Mouse (Mus musculus): ENCODE data around the gene Diras1. TPM values are rescaled to one million over a fixed set of nuclear protein-coding genes. Genes with fewer than 3 reads are reported as not detected.

Diras1 gene
- total and polyA plus RNA-seq, 2 experiments from 2014 or later, result 70.2 to 76.0 TPM

DNA sequence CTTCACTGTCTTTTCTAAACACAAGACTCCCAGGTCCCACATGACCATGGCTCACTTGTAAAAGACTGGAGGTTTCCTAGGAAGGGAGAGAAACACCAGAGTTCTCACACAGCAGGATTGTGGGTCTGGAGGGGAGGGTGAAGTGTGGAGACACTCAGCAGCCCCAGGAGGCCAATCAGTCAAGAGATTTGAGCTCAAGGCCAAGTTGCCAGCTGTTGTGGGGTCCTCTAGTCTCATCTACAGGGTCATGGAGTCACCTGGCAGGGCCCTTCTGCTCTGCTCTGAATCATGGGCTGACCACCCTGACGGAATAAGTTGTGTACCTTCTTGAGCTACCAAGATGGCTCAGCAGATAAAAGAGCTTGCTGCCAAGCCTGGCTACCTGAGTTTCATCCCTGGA lies 51.7 kb downstream of the Diras1 start:
- Histone ChIP-seq H3K27me3 (ENCODE audit: insufficient read depth, low read length) (no peaks in the 10 kb centered on the region), H3K9me3 (ENCODE audit: low read length) (no peaks in the 10 kb centered on the region), H3K4me1 (ENCODE audit: insufficient read depth) (peaks cover 4% of the 10 kb centered on the region; the same call in 1 of the 2 replicates), H3K4me3 (ENCODE audit: low read depth, low read length) (no peak overlapping the region), H3K9ac (no peak overlapping the region), H3K27ac (ENCODE audit: low read depth, low read length) (no peak overlapping the region), H3K36me3 (ENCODE audit: insufficient read depth) (no peaks in the 10 kb centered on the region), H3K4me2 (ENCODE audit: low read depth) (no peak overlapping the region)
- ATAC-seq (no peak), DNase-seq (no peak)
- 81% methylated on average over 1 of the region's 1 CpGs for WGBS
- no peak for TF ChIP-seq CTCF (IDR thresholded peaks at IDR 0.05; ENCODE audit: low read depth)

- Histone ChIP-seq H3K27me3 (ENCODE audit: insufficient read depth, low read length) (no peaks in the 10 kb centered on the region), H3K36me3 (ENCODE audit: insufficient read depth) (no peaks in the 10 kb centered on the region), H3K4me1 (ENCODE audit: insufficient read depth) (peaks cover 4% of the 10 kb centered on the region; the same call in 1 of the 2 replicates), H3K27ac (ENCODE audit: low read depth, low read length) (no peak overlapping the region), H3K4me2 (ENCODE audit: low read depth) (no peak overlapping the region), H3K4me3 (ENCODE audit: low read depth, low read length) (no peak overlapping the region), H3K9ac (no peak overlapping the region), H3K9me3 (ENCODE audit: low read length) (no peaks in the 10 kb centered on the region)
- 44% methylated on average over 11 of the region's 11 CpGs for WGBS
- TF ChIP-seq CTCF (IDR thresholded peaks at IDR 0.05; ENCODE audit: low read depth), result no peak
- ATAC-seq, result no peak
- DNase-seq, result no peak
Measured at GRCm38 (mm10) chr10:80972071-80972987, 53.1 kb downstream of the Diras1 start.

GRCm38 (mm10) chr10:80971533-80971932 lies 53.9 kb downstream of the Diras1 start:
- 83% methylated on average over 15 of the region's 15 CpGs for WGBS
- Histone ChIP-seq H3K4me1 (ENCODE audit: insufficient read depth) (peaks cover 4% of the 10 kb centered on the region; the same call in 1 of the 2 replicates), H3K4me2 (ENCODE audit: low read depth) (no peak overlapping the region), H3K9ac (no peak overlapping the region), H3K9me3 (ENCODE audit: low read length) (no peaks in the 10 kb centered on the region), H3K27ac (ENCODE audit: low read depth, low read length) (no peak overlapping the region), H3K27me3 (ENCODE audit: insufficient read depth, low read length) (no peaks in the 10 kb centered on the region), H3K36me3 (ENCODE audit: insufficient read depth) (no peaks in the 10 kb centered on the region), H3K4me3 (ENCODE audit: low read depth, low read length) (no peak overlapping the region)
- ATAC-seq (no peak), DNase-seq (no peak)
- no peak for TF ChIP-seq CTCF (IDR thresholded peaks at IDR 0.05; ENCODE audit: low read depth)

DNA sequence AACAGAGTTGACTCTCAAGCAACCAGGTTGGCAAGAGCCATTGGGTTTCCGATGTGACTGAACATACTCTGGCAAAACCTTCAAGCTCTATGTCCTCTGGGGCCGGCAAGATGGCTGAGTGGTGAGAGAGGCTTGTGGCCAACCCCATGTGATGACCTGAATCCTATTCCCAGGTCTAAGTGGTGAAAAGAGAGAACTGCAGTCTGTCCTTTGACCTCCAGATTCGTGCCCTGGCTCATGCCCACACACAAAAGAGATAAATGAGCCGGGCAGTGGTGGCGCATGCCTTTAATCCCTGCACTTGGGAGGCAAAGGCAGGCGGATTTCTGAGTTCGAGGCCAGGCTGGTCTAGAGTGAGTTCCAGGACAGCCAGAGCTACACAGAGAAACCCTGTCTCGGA lies 55.3 kb downstream of the Diras1 start:
- Histone ChIP-seq H3K27me3 (ENCODE audit: insufficient read depth, low read length) (no peaks in the 10 kb centered on the region), H3K27ac (ENCODE audit: low read depth, low read length) (no peak overlapping the region), H3K9me3 (ENCODE audit: low read length) (no peaks in the 10 kb centered on the region), H3K9ac (no peak overlapping the region), H3K4me1 (ENCODE audit: insufficient read depth) (peaks cover 4% of the 10 kb centered on the region; the same call in 1 of the 2 replicates), H3K36me3 (ENCODE audit: insufficient read depth) (no peaks in the 10 kb centered on the region), H3K4me3 (ENCODE audit: low read depth, low read length) (no peak overlapping the region), H3K4me2 (ENCODE audit: low read depth) (no peak overlapping the region)
- no peak for TF ChIP-seq CTCF (IDR thresholded peaks at IDR 0.05; ENCODE audit: low read depth)
- no peak for DNase-seq
- ATAC-seq, result no peak
- WGBS, result 86% methylated on average over 8 of the region's 8 CpGs

Other genes with a start within 250 kb of the Diras1 start
- gene Sf3a2, start 227.5 kb downstream of the Diras1 start, total RNA-seq (2014; rRNA removed), result 20.4 and 20.6 TPM in 2 replicates
- gene Sf3a2, start 227.5 kb downstream of the Diras1 start, polyA plus RNA-seq (2015; fragmentation: Nextera tagmentation; extraction: Ambion mirVana), result 66.4 and 73.7 TPM in 2 replicates
- gene Plekhj1, start 227.0 kb downstream of the Diras1 start, total RNA-seq (2014; rRNA removed), result 81.1 and 89.0 TPM in 2 replicates
- 96.8 and 107 TPM in 2 replicates for gene Plekhj1, start 227.0 kb downstream of the Diras1 start, polyA plus RNA-seq (2015; fragmentation: Nextera tagmentation; extraction: Ambion mirVana)
- 0.62 and 0.69 TPM in 2 replicates for gene Amh, start 220.4 kb downstream of the Diras1 start, total RNA-seq (2014; rRNA removed)
- gene Amh, start 220.4 kb downstream of the Diras1 start, polyA plus RNA-seq (2015; fragmentation: Nextera tagmentation; extraction: Ambion mirVana), result not detected in 2 replicates
- 0.38 TPM in 1 of 2 replicates, not detected in the other for gene Jsrp1, start 212.2 kb downstream of the Diras1 start, total RNA-seq (2014; rRNA removed)
- 0.70 and 0.76 TPM in 2 replicates for gene Jsrp1, start 212.2 kb downstream of the Diras1 start, polyA plus RNA-seq (2015; fragmentation: Nextera tagmentation; extraction: Ambion mirVana)
- gene Oaz1, start 199.0 kb downstream of the Diras1 start, total RNA-seq (2014; rRNA removed), result 1,019 and 1,040 TPM in 2 replicates
- 1,146 and 1,244 TPM in 2 replicates for gene Oaz1, start 199.0 kb downstream of the Diras1 start, polyA plus RNA-seq (2015; fragmentation: Nextera tagmentation; extraction: Ambion mirVana)
- gene Lingo3, start 181.6 kb downstream of the Diras1 start, total RNA-seq (2014; rRNA removed), result 23.3 and 23.7 TPM in 2 replicates
- gene Lingo3, start 181.6 kb downstream of the Diras1 start, polyA plus RNA-seq (2015; fragmentation: Nextera tagmentation; extraction: Ambion mirVana), result 18.5 and 20.3 TPM in 2 replicates
- 158 and 292 TPM in 2 replicates for gene Lsm7, start 170.5 kb downstream of the Diras1 start, total RNA-seq (2014; rRNA removed)
- 306 and 392 TPM in 2 replicates for gene Lsm7, start 170.5 kb downstream of the Diras1 start, polyA plus RNA-seq (2015; fragmentation: Nextera tagmentation; extraction: Ambion mirVana)
- gene Sppl2b, start 170.4 kb downstream of the Diras1 start, total RNA-seq (2014; rRNA removed), result 79.2 and 90.3 TPM in 2 replicates
- gene Sppl2b, start 170.4 kb downstream of the Diras1 start, polyA plus RNA-seq (2015; fragmentation: Nextera tagmentation; extraction: Ambion mirVana), result 64.6 and 74.4 TPM in 2 replicates
- gene Tmprss9, start 153.8 kb downstream of the Diras1 start, total RNA-seq (2014; rRNA removed), result 0.08 and 0.33 TPM in 2 replicates
- gene Tmprss9, start 153.8 kb downstream of the Diras1 start, polyA plus RNA-seq (2015; fragmentation: Nextera tagmentation; extraction: Ambion mirVana), result 0.18 and 0.22 TPM in 2 replicates
- gene Timm13, start 124.7 kb downstream of the Diras1 start, total RNA-seq (2014; rRNA removed), result 214 and 233 TPM in 2 replicates
- gene Timm13, start 124.7 kb downstream of the Diras1 start, polyA plus RNA-seq (2015; fragmentation: Nextera tagmentation; extraction: Ambion mirVana), result 381 and 448 TPM in 2 replicates
- gene Lmnb2, start 107.4 kb downstream of the Diras1 start, total RNA-seq (2014; rRNA removed), result 46.1 and 46.5 TPM in 2 replicates
- gene Lmnb2, start 107.4 kb downstream of the Diras1 start, polyA plus RNA-seq (2015; fragmentation: Nextera tagmentation; extraction: Ambion mirVana), result 22.1 and 24.5 TPM in 2 replicates
- 5.0 and 5.8 TPM in 2 replicates for gene Gadd45b, start 95.6 kb downstream of the Diras1 start, total RNA-seq (2014; rRNA removed)
- gene Gadd45b, start 95.6 kb downstream of the Diras1 start, polyA plus RNA-seq (2015; fragmentation: Nextera tagmentation; extraction: Ambion mirVana), result 6.5 and 7.7 TPM in 2 replicates
- gene Gng7, start 10.7 kb downstream of the Diras1 start, total RNA-seq (2014; rRNA removed), result 64.5 and 91.4 TPM in 2 replicates
- gene Gng7, start 10.7 kb downstream of the Diras1 start, polyA plus RNA-seq (2015; fragmentation: Nextera tagmentation; extraction: Ambion mirVana), result 76.2 and 85.7 TPM in 2 replicates
- gene Slc39a3, start 11.8 kb upstream of the Diras1 start, total RNA-seq (2014; rRNA removed), result 82.1 and 104 TPM in 2 replicates
- 43.5 and 45.2 TPM in 2 replicates for gene Slc39a3, start 11.8 kb upstream of the Diras1 start, polyA plus RNA-seq (2015; fragmentation: Nextera tagmentation; extraction: Ambion mirVana)
- gene Sgta, start 34.5 kb upstream of the Diras1 start, total RNA-seq (2014; rRNA removed), result 176 and 215 TPM in 2 replicates
- gene Sgta, start 34.5 kb upstream of the Diras1 start, polyA plus RNA-seq (2015; fragmentation: Nextera tagmentation; extraction: Ambion mirVana), result 326 and 360 TPM in 2 replicates
- 69.0 and 74.6 TPM in 2 replicates for gene Thop1, start 44.4 kb upstream of the Diras1 start, total RNA-seq (2014; rRNA removed)
- 45.9 and 52.5 TPM in 2 replicates for gene Thop1, start 44.4 kb upstream of the Diras1 start, polyA plus RNA-seq (2015; fragmentation: Nextera tagmentation; extraction: Ambion mirVana)
- 0.38 and 0.43 TPM in 2 replicates for gene Creb3l3, start 73.2 kb upstream of the Diras1 start, total RNA-seq (2014; rRNA removed)
- 0.29 and 0.40 TPM in 2 replicates for gene Creb3l3, start 73.2 kb upstream of the Diras1 start, polyA plus RNA-seq (2015; fragmentation: Nextera tagmentation; extraction: Ambion mirVana)
- 194 and 215 TPM in 2 replicates for gene Map2k2, start 80.3 kb upstream of the Diras1 start, total RNA-seq (2014; rRNA removed)
- gene Map2k2, start 80.3 kb upstream of the Diras1 start, polyA plus RNA-seq (2015; fragmentation: Nextera tagmentation; extraction: Ambion mirVana), result 167 and 194 TPM in 2 replicates
- gene Zbtb7a, start 109.6 kb upstream of the Diras1 start, total RNA-seq (2014; rRNA removed), result 21.6 and 27.2 TPM in 2 replicates
- gene Zbtb7a, start 109.6 kb upstream of the Diras1 start, polyA plus RNA-seq (2015; fragmentation: Nextera tagmentation; extraction: Ambion mirVana), result 12.4 and 15.7 TPM in 2 replicates
- gene Pias4, start 142.3 kb upstream of the Diras1 start, total RNA-seq (2014; rRNA removed), result 30.1 and 32.5 TPM in 2 replicates
- gene Pias4, start 142.3 kb upstream of the Diras1 start, polyA plus RNA-seq (2015; fragmentation: Nextera tagmentation; extraction: Ambion mirVana), result 28.1 and 35.8 TPM in 2 replicates
- gene Eef2, start 151.0 kb upstream of the Diras1 start, total RNA-seq (2014; rRNA removed), result 2,084 and 2,175 TPM in 2 replicates
- gene Eef2, start 151.0 kb upstream of the Diras1 start, polyA plus RNA-seq (2015; fragmentation: Nextera tagmentation; extraction: Ambion mirVana), result 466 and 485 TPM in 2 replicates
- gene Dapk3, start 157.3 kb upstream of the Diras1 start, total RNA-seq (2014; rRNA removed), result 64.6 and 68.9 TPM in 2 replicates
- gene Dapk3, start 157.3 kb upstream of the Diras1 start, polyA plus RNA-seq (2015; fragmentation: Nextera tagmentation; extraction: Ambion mirVana), result 58.1 TPM in 2 replicates
- gene 4930442H23Rik, start 158.2 kb upstream of the Diras1 start, total RNA-seq (2014; rRNA removed), result not detected in 2 replicates
- gene 4930442H23Rik, start 158.2 kb upstream of the Diras1 start, polyA plus RNA-seq (2015; fragmentation: Nextera tagmentation; extraction: Ambion mirVana), result 0.11 and 0.24 TPM in 2 replicates
- 0.08 TPM in 1 of 2 replicates, not detected in the other for gene Nmrk2, start 176.4 kb upstream of the Diras1 start, total RNA-seq (2014; rRNA removed)
- gene Nmrk2, start 176.4 kb upstream of the Diras1 start, polyA plus RNA-seq (2015; fragmentation: Nextera tagmentation; extraction: Ambion mirVana), result not detected in 2 replicates
- gene Atcay, start 205.2 kb upstream of the Diras1 start, total RNA-seq (2014; rRNA removed), result 163 and 170 TPM in 2 replicates
- gene Atcay, start 205.2 kb upstream of the Diras1 start, polyA plus RNA-seq (2015; fragmentation: Nextera tagmentation; extraction: Ambion mirVana), result 78.8 and 79.2 TPM in 2 replicates
- 51.0 and 52.1 TPM in 2 replicates for gene Zfr2, start 207.5 kb upstream of the Diras1 start, total RNA-seq (2014; rRNA removed)
- gene Zfr2, start 207.5 kb upstream of the Diras1 start, polyA plus RNA-seq (2015; fragmentation: Nextera tagmentation; extraction: Ambion mirVana), result 13.0 and 18.7 TPM in 2 replicates
- gene Matk, start 227.3 kb upstream of the Diras1 start, total RNA-seq (2014; rRNA removed), result 87.3 and 113 TPM in 2 replicates
- gene Matk, start 227.3 kb upstream of the Diras1 start, polyA plus RNA-seq (2015; fragmentation: Nextera tagmentation; extraction: Ambion mirVana), result 66.4 and 79.4 TPM in 2 replicates
- 90.2 and 94.9 TPM in 2 replicates for gene Mrpl54, start 241.3 kb upstream of the Diras1 start, total RNA-seq (2014; rRNA removed)
- gene Mrpl54, start 241.3 kb upstream of the Diras1 start, polyA plus RNA-seq (2015; fragmentation: Nextera tagmentation; extraction: Ambion mirVana), result 134 and 148 TPM in 2 replicates
- gene Apba3, start 241.3 kb upstream of the Diras1 start, total RNA-seq (2014; rRNA removed), result 43.3 and 44.6 TPM in 2 replicates
- 22.8 and 24.8 TPM in 2 replicates for gene Apba3, start 241.3 kb upstream of the Diras1 start, polyA plus RNA-seq (2015; fragmentation: Nextera tagmentation; extraction: Ambion mirVana)